Mouse (Mus musculus): ENCODE results near the gene Pgbd1. TPM values are rescaled to one million over a fixed set of nuclear protein-coding genes. Genes with fewer than 3 reads are reported as not detected.
"Not testable (repeated sequence)": the region's sequence is repeated elsewhere in the genome, so short reads cannot be mapped to it uniquely, and the experiment has no call there.

Pgbd1 gene
- polyA plus RNA-seq (2014; fragmentation: Nextera tagmentation; extraction: Ambion mirVana), result 6.6 and 7.6 TPM in 2 replicates

GRCm38 (mm10) chr13:21440503-21441206 lies at the start of gene Pgbd1:
TSS of gene Pgbd1 (minus strand) at chr13:21441058.
- ATAC-seq (ENCODE audit: low FRiP score) (peak; percentile 95), DNase-seq (ENCODE audit: low spot score, missing footprints) (peak; percentile 93)
- Histone ChIP-seq H3K4me2 (peak within 1 kb of the TSS; percentile 71), H3K9ac (ENCODE audit: low read length) (peak within 1 kb of the TSS; percentile 73), H3K4me3 (ENCODE audit: low read depth, low read length) (peak within 1 kb of the TSS; percentile 51), H3K27me3 (ENCODE audit: control insufficient read depth, insufficient read depth, low read length) (no peaks in the 10 kb centered on the region), H3K36me3 (ENCODE audit: control insufficient read depth, insufficient read depth, low read length) (peaks cover 2% of the 10 kb centered on the region; the same call in 1 of the 2 replicates), H3K4me1 (ENCODE audit: control insufficient read depth, insufficient read depth, low read length) (no peaks in the 10 kb centered on the region), H3K27ac (ENCODE audit: low read depth, low read length) (peak within 1 kb of the TSS; percentile 16; the same call in 1 of the 2 replicates), H3K9me3 (ENCODE audit: control insufficient read depth, low read length) (no peaks in the 10 kb centered on the region)
- 1% methylated on average over 32 of the region's 32 CpGs for WGBS

- no peaks in the 10 kb centered on the region for H3K4me1 ChIP-seq (ENCODE audit: control insufficient read depth, insufficient read depth, low read length)
- no peak overlapping the region for H3K27ac ChIP-seq (ENCODE audit: low read depth, low read length)
- DNase-seq (ENCODE audit: low spot score, missing footprints), result no peak
- ATAC-seq (ENCODE audit: low FRiP score), result no peak
- H3K36me3 ChIP-seq (ENCODE audit: control insufficient read depth, insufficient read depth, low read length), result no peaks in the 10 kb centered on the region
- H3K4me3 ChIP-seq (ENCODE audit: low read depth, low read length), result no peak overlapping the region
- 90% methylated on average over 1 of the region's 1 CpGs for WGBS
- H3K27me3 ChIP-seq (ENCODE audit: control insufficient read depth, insufficient read depth, low read length), result no peaks in the 10 kb centered on the region
- no peak overlapping the region for H3K4me2 ChIP-seq
- no peaks in the 10 kb centered on the region for H3K9me3 ChIP-seq (ENCODE audit: control insufficient read depth, low read length)
- no peak overlapping the region for H3K9ac ChIP-seq (ENCODE audit: low read length)
Observed at GRCm38 (mm10) chr13:21486881-21487280, 46.0 kb upstream of the Pgbd1 start.

GRCm38 (mm10) chr13:21478759-21479670 lies 38.2 kb upstream of the Pgbd1 start, which contains the start of the genes Zkscan4 and Gm10065:
TSS of gene Zkscan4 (plus strand) at chr13:21478907.
TSS of gene Gm10065 (minus strand) at chr13:21479441.
- H3K27ac ChIP-seq (ENCODE audit: low read depth, low read length); H3K36me3 ChIP-seq (ENCODE audit: control insufficient read depth, insufficient read depth, low read length); H3K27me3 ChIP-seq (ENCODE audit: control insufficient read depth, insufficient read depth, low read length); H3K4me1 ChIP-seq (ENCODE audit: control insufficient read depth, insufficient read depth, low read length); H3K9me3 ChIP-seq (ENCODE audit: control insufficient read depth, low read length): not testable (repeated sequence)
- Histone ChIP-seq H3K4me3 (ENCODE audit: low read depth, low read length) (peak within 1 kb of the TSS; percentile 53), H3K9ac (ENCODE audit: low read length) (peak within 1 kb of the TSS; percentile 73), H3K4me2 (peak within 1 kb of the TSS; percentile 58)
- WGBS, result 4% methylated on average over 26 of the region's 31 CpGs
- peak; percentile 96 for DNase-seq (ENCODE audit: low spot score, missing footprints)
- peak; percentile 89 for ATAC-seq (ENCODE audit: low FRiP score)

- DNase-seq (ENCODE audit: low spot score, missing footprints), result no peak
- Histone ChIP-seq H3K36me3 (ENCODE audit: control insufficient read depth, insufficient read depth, low read length) (no peaks in the 10 kb centered on the region), H3K9ac (ENCODE audit: low read length) (no peak overlapping the region; the same call in 1 of the 2 replicates), H3K27ac (ENCODE audit: low read depth, low read length) (no peak overlapping the region), H3K4me1 (ENCODE audit: control insufficient read depth, insufficient read depth, low read length) (0 out of 2 replicates have a peak, but pooled peaks cover 2% of the 10 kb centered on the region), H3K4me2 (no peak overlapping the region), H3K9me3 (ENCODE audit: control insufficient read depth, low read length) (no peaks in the 10 kb centered on the region), H3K4me3 (ENCODE audit: low read depth, low read length) (no peak overlapping the region), H3K27me3 (ENCODE audit: control insufficient read depth, insufficient read depth, low read length) (no peaks in the 10 kb centered on the region; the same call in 1 of the 2 replicates)
- WGBS, result 26% methylated on average over 4 of the region's 4 CpGs
- ATAC-seq (ENCODE audit: low FRiP score), result no peak
Observed at GRCm38 (mm10) chr13:21472427-21472826, 31.6 kb upstream of the Pgbd1 start.

- Histone ChIP-seq H3K27ac (ENCODE audit: low read depth, low read length) (no peak overlapping the region), H3K9me3 (ENCODE audit: control insufficient read depth, low read length) (no peaks in the 10 kb centered on the region), H3K27me3 (ENCODE audit: control insufficient read depth, insufficient read depth, low read length) (no peaks in the 10 kb centered on the region; the same call in 1 of the 2 replicates), H3K4me3 (ENCODE audit: low read depth, low read length) (no peak overlapping the region), H3K4me2 (peak overlapping the region; percentile 67; the same call in 1 of the 2 replicates), H3K36me3 (ENCODE audit: control insufficient read depth, insufficient read depth, low read length) (no peaks in the 10 kb centered on the region), H3K9ac (ENCODE audit: low read length) (no peak overlapping the region), H3K4me1 (ENCODE audit: control insufficient read depth, insufficient read depth, low read length) (0 out of 2 replicates have a peak, but pooled peaks cover 2% of the 10 kb centered on the region)
- ATAC-seq (ENCODE audit: low FRiP score), result no peak
- peak; percentile 84 for DNase-seq (ENCODE audit: low spot score, missing footprints)
- WGBS, result 17% methylated on average over 9 of the region's 9 CpGs
Observed at GRCm38 (mm10) chr13:21469097-21469496, 28.2 kb upstream of the Pgbd1 start.

GRCm38 (mm10) chr13:21468061-21469019 lies 27.5 kb upstream of the Pgbd1 start, which contains the start of gene Nkapl:
TSS of gene Nkapl (minus strand) at chr13:21468509.
- ATAC-seq (ENCODE audit: low FRiP score), result peak; percentile 99
- Histone ChIP-seq H3K9ac (ENCODE audit: low read length) (peak within 1 kb of the TSS; percentile 70), H3K9me3 (ENCODE audit: control insufficient read depth, low read length) (no peaks in the 10 kb centered on the region), H3K27ac (ENCODE audit: low read depth, low read length) (0 out of 2 replicates have a peak within 1 kb of the TSS, but pooled peaks have one; percentile 1), H3K4me2 (peak within 1 kb of the TSS; percentile 67), H3K4me3 (ENCODE audit: low read depth, low read length) (peak within 1 kb of the TSS; percentile 42), H3K27me3 (ENCODE audit: control insufficient read depth, insufficient read depth, low read length) (no peaks in the 10 kb centered on the region; the same call in 1 of the 2 replicates), H3K36me3 (ENCODE audit: control insufficient read depth, insufficient read depth, low read length) (no peaks in the 10 kb centered on the region), H3K4me1 (ENCODE audit: control insufficient read depth, insufficient read depth, low read length) (0 out of 2 replicates have a peak, but pooled peaks cover 2% of the 10 kb centered on the region)
- WGBS, result under 1% methylated on average over 54 of the region's 54 CpGs
- peak; percentile 97 for DNase-seq (ENCODE audit: low spot score, missing footprints)

GRCm38 (mm10) chr13:21467336-21467735 lies 26.5 kb upstream of the Pgbd1 start:
- DNase-seq (ENCODE audit: low spot score, missing footprints) (no peak), ATAC-seq (ENCODE audit: low FRiP score) (no peak)
- 82% methylated on average over 10 of the region's 10 CpGs for WGBS
- H3K4me1 ChIP-seq (ENCODE audit: control insufficient read depth, insufficient read depth, low read length), result 0 out of 2 replicates have a peak, but pooled peaks cover 2% of the 10 kb centered on the region
- H3K36me3 ChIP-seq (ENCODE audit: control insufficient read depth, insufficient read depth, low read length), result no peaks in the 10 kb centered on the region
- H3K9me3 ChIP-seq (ENCODE audit: control insufficient read depth, low read length), result peaks cover 2% of the 10 kb centered on the region; the same call in 1 of the 2 replicates
- H3K9ac ChIP-seq (ENCODE audit: low read length), result no peak overlapping the region
- no peaks in the 10 kb centered on the region; the same call in 1 of the 2 replicates for H3K27me3 ChIP-seq (ENCODE audit: control insufficient read depth, insufficient read depth, low read length)
- H3K4me2 ChIP-seq, result no peak overlapping the region
- no peak overlapping the region for H3K4me3 ChIP-seq (ENCODE audit: low read depth, low read length)
- H3K27ac ChIP-seq (ENCODE audit: low read depth, low read length), result no peak overlapping the region

- ATAC-seq (ENCODE audit: low FRiP score); H3K4me2 ChIP-seq; H3K9ac ChIP-seq (ENCODE audit: low read length); H3K4me1 ChIP-seq (ENCODE audit: control insufficient read depth, insufficient read depth, low read length); H3K27me3 ChIP-seq (ENCODE audit: control insufficient read depth, insufficient read depth, low read length); H3K27ac ChIP-seq (ENCODE audit: low read depth, low read length); DNase-seq (ENCODE audit: low spot score, missing footprints); H3K4me3 ChIP-seq (ENCODE audit: low read depth, low read length); H3K9me3 ChIP-seq (ENCODE audit: control insufficient read depth, low read length); H3K36me3 ChIP-seq (ENCODE audit: control insufficient read depth, insufficient read depth, low read length): not testable (repeated sequence)
- 54% methylated on average over 9 of the region's 9 CpGs for WGBS
Observed at GRCm38 (mm10) chr13:21462516-21462915, 21.7 kb upstream of the Pgbd1 start.
